Mouse (Mus musculus): ENCODE results near the gene Fam216a.

- TF ChIP-seq CTCF (IDR thresholded peaks at IDR 0.05; ENCODE audit: low read depth) (no peak), EP300 (IDR thresholded peaks at IDR 0.05; ENCODE audit: low read depth) (no peak)
Measured at GRCm38 (mm10) chr5:122412826-122413225, 40.7 kb upstream of the Fam216a start.
